Mouse (Mus musculus) liver, embryonic 13.5 days (tissue): ENCODE data around the gene Atf3. TPM values are rescaled to one million over a fixed set of nuclear protein-coding genes. Genes with fewer than 3 reads are reported as not detected.

Experiments used
- ATAC-seq: fragments of 200-750 bp; cut with Nextera tagmentation; 2 replicates; pipeline ENCODE4 v1.8.0; 2017; ENCODE audit warnings: low read depth, mild to moderate bottlenecking, moderate number of reproducible peaks, moderate library complexity
- DNase-seq: peaks from one replicate; pipeline ENCODE4 v3.0.0; 2022
- H3K27ac ChIP-seq: fragments of 300-500 bp; sonication (generic); 2 replicates; pipeline ENCODE4 v1.5.1; 2015; ENCODE audit warnings: moderate library complexity, mild to moderate bottlenecking, inconsistent platforms
- H3K27me3 ChIP-seq: fragments of 300-500 bp; sonication (generic); 2 replicates; pipeline ENCODE4 v1.6.1; 2015; ENCODE audit warnings: mild to moderate bottlenecking, inconsistent platforms
- H3K36me3 ChIP-seq: fragments of 300-500 bp; sonication (generic); 2 replicates; pipeline ENCODE4 v1.6.1; 2015; ENCODE audit warnings: mild to moderate bottlenecking, inconsistent platforms
- H3K4me1 ChIP-seq: fragments of 300-500 bp; sonication (generic); replicated peaks from 2 replicates; pipeline ENCODE4 v1.6.1; 2015; ENCODE audit warnings: inconsistent platforms
- H3K4me2 ChIP-seq: fragments of 300-500 bp; sonication (generic); 2 replicates; pipeline ENCODE4 v1.6.1; 2015; ENCODE audit warnings: inconsistent platforms, mild to moderate bottlenecking, moderate library complexity
- H3K4me3 ChIP-seq: fragments of 300-500 bp; sonication (generic); replicated peaks from 2 replicates; pipeline ENCODE4 v1.5.1; 2015; ENCODE audit warnings: mild to moderate bottlenecking, inconsistent platforms
- H3K9ac ChIP-seq: fragments of 300-500 bp; sonication (generic); 2 replicates; pipeline ENCODE4 v1.6.1; 2015; ENCODE audit warnings: mild to moderate bottlenecking, inconsistent platforms
- H3K9me3 ChIP-seq: fragments of 300-500 bp; sonication (generic); replicated peaks from 2 replicates; pipeline ENCODE4 v1.6.1; 2016; ENCODE audit warnings: inconsistent platforms
- WGBS: fragments of 180-500 bp; shearing (Covaris S2); methylation state at CpG from one replicate; pipeline ENCODE4 v1.1.7; 2015; ENCODE audit not compliant: insufficient replicate concordance; 5-methylcytosine and 5-hydroxymethylcytosine counted together
- polyA plus RNA-seq: library from polyadenylated mRNA; unstranded; fragments of >200 nt; fragmentation: Nextera tagmentation; extraction: Ambion mirVana; gene quantifications from 2 replicates; pipeline ENCODE4 v1.2.1, GENCODE M21; 2015

Gene Atf3
- polyA plus RNA-seq, 1 experiment from 2014 or later = 1.3 TPM

DNA sequence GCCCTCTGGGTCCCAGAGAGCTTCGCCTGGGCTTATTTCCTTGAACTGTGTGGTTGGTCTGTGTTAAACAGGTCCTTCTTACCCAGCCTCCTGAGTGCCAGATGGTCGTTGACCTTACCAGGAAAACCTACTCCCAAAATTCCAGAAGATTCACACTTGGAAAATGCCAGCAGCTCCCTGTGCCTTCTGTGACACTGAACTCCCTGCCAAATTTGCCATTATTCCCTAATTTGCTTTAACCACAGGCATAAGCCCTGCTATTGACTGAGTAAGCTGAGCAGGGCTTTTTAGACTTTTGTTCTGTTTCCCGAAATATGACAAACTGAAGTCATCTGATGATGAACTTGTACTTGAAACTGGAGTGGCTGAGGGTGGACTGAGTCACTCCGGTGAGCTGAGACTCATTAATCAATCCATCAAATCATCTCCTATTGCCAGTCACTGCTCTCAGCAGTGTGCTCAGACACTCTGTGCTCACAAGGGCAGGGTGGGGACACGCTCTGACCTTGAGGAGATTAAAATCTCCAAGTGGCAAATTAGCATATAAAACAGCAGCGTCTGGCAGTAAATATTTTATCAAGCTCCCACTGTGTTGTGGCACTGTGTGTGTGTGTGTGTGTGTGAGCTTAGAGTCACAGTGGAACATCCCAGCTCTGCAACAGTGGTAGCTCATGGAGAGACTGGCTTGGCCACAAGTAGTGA is 28.0 kb downstream of the Atf3 start:
- H3K27me3 ChIP-seq = peaks cover 91% of the 10 kb centered on the region

DNA sequence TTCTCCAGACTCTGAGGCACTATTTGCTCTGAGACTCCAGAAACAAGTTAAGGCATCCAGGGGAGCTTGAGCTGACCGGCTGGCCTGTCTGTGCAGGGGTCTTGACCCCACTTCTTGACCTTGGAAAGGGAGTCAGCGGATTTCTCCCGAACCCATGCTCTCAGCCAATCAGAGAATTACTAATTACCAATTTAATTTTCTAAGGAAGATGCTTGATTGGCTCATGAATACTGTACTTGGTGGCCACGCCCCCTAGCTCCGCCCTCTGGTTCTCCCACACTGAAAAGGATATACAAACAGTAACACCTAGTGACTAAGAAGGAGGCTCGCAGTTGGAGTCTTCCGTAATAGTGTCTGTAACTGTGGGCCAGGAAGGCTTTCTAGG is 31.5 kb downstream of the Atf3 start:
- ATAC-seq = no peak
- no peak overlapping the region for H3K9ac ChIP-seq
- 7% methylated on average over 7 of the region's 7 CpGs for WGBS
- no peak overlapping the region for H3K27ac ChIP-seq
- H3K4me1 ChIP-seq = peaks cover 34% of the 10 kb centered on the region
- no peaks in the 10 kb centered on the region for H3K9me3 ChIP-seq
- H3K36me3 ChIP-seq = no peaks in the 10 kb centered on the region
- H3K4me2 ChIP-seq = peak overlapping the region; percentile 83; the same call in 1 of the 2 replicates
- peaks cover 99% of the 10 kb centered on the region for H3K27me3 ChIP-seq
- H3K4me3 ChIP-seq = no peak overlapping the region
- DNase-seq = no peak

More for the DNA sequence above, 28.0 kb downstream of the Atf3 start:
- Histone ChIP-seq H3K9ac (no peak overlapping the region), H3K9me3 (no peaks in the 10 kb centered on the region), H3K4me3 (no peak overlapping the region), H3K36me3 (no peaks in the 10 kb centered on the region), H3K4me2 (no peak overlapping the region), H3K27ac (no peak overlapping the region), H3K4me1 (peaks cover 12% of the 10 kb centered on the region)
- ATAC-seq (no peak), DNase-seq (no peak)
- WGBS = 28% methylated on average over 6 of the region's 6 CpGs

DNA sequence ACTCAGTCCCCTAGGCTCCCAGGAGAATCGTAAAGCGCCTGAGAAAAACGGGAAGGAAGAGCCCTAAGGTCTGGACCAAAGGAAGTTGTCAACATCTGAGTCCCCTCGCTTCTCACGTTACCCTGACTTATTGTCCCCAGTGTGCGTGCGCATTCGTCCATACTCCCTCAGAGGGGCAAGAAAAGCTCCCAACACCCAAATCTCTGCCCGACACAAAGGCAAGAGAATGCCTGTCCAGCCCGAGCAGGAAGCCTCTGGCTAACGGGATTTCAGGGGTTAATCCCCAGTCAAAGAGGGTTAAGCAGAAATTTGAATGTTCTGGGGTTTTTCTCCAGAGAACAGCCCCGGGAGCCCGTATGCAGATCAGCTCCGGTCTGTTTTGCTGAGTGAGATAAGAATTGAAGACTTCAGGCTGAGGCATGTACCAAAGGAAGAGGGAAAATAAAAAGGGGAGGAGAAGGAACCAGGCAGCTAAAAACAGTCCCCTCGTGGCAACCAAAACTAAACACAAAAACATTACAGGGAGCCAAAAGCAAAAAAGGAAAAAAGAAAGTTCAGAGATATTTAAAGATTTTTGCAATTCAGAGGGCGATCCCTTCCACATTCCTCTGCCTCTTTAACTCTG is 32.0 kb downstream of the Atf3 start:
- peak overlapping the region; percentile 62; the same call in 1 of the 2 replicates for H3K4me3 ChIP-seq
- no peak for DNase-seq

DNA sequence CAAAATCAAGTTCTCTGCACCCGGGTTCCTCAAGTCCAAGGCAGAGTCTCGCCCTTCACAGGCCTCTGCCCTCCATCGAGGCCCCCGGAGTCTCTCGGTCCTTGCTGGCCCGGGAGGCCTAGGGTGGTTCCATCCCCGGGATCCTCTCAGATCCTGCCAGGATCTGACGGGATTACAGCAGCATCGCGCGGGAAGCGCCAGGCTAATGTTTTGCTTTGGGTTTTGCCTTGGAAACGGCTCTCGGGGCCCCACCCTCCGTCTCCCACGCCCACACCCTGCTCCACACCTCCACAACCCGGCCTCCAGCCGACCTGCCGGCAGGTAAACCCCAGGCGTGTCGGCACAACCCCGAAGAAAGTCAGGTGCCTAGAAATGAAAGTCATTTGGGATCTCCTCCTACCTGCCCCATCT is 33.0 kb downstream of the Atf3 start:
- H3K4me2 ChIP-seq = peak overlapping the region; percentile 83
- peaks cover 99% of the 10 kb centered on the region for H3K27me3 ChIP-seq
- peak overlapping the region; percentile 62 for H3K4me3 ChIP-seq
- H3K36me3 ChIP-seq = no peaks in the 10 kb centered on the region
- no peak overlapping the region for H3K27ac ChIP-seq
- no peak for ATAC-seq
- H3K9ac ChIP-seq = no peak overlapping the region
- WGBS = 2% methylated on average over 22 of the region's 22 CpGs
- H3K4me1 ChIP-seq = peaks cover 37% of the 10 kb centered on the region
- no peak for DNase-seq
- no peaks in the 10 kb centered on the region for H3K9me3 ChIP-seq

More for the DNA sequence above, 32.0 kb downstream of the Atf3 start:
- Histone ChIP-seq H3K4me2 (peak overlapping the region; percentile 83), H3K9me3 (no peaks in the 10 kb centered on the region), H3K9ac (no peak overlapping the region), H3K36me3 (no peaks in the 10 kb centered on the region), H3K27ac (no peak overlapping the region), H3K4me1 (peaks cover 34% of the 10 kb centered on the region), H3K27me3 (peaks cover 99% of the 10 kb centered on the region)
- under 1% methylated on average over 16 of the region's 16 CpGs for WGBS
- ATAC-seq = no peak

DNA sequence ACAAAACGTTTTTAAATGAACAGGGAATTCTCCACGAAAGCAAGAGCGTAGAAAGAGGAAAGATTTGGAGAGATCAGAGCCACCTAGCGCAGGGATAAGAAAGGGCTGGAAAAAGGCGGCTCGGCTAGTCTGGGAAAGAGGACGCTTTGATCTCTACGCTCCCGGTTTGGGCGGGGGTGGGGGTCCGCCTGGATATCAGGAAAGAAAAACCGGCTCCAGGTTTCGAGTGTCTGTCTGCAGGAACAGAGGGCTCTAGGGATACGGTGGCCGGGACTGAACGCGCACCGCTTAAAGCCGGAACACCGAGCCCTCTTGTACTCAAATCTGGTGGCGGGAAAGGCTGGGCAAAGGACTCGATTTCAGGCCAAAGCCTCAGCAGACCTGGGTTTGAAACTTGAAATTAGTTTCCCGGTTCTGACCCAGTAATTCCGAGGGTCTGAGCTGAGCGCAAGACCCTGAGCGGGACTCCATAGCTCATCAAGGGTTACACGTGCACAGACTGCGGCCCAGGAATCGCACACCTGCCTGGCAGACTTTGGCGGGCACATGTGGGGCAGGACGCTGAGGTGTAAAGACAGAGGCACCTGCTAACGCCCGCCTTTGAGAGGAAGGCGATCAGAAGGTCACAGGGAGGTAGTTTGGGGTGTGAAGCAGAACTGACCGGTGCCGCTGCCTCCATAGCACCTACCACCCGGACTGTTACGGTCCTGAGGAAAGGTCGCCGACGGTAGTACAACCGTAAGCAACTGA is 33.6 kb downstream of the Atf3 start:
- ATAC-seq = no peak

DNA sequence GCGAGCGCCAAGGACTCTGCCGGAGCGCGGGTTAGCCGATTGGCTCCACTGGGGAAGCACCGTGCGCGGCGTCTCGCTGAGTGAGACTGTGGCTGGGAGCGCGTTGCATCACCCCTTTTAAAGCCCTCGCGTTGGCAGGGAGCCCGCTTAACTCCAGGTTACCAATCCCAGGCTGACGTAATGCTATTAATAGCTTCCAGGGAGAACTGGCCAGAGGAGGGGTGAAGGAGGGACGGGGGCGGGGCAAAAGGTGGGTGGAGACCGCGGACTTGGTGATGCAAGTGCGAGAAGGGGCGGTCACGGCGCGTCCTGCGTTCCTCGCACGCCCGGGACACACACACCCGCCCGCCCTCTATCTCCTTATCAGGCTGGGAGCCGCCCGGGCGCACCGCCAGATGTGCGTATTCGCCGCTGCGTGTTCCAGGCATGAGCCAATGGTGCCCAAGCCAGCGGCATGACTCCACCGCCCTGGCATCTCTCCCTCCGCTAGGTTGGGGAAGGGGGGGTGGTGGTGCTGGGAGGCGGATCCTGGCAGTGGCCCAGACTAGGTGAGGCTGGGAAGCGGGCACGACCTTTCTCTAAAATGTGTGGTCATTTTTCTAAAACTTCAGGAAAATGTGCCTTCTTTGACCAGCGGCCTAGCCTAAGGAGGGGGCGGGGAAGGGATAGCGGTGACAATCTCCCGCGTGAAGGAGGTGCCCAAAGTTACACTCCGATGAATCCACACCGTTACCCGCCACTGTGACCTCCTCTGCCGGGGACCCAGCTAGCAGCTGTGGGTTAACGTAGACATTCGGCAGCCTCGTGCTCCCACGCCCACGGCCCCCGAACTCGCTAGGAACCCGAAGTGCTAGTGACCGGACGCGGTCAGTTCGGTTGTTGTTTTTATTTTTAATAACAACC is 34.4 kb downstream of the Atf3 start:
- Histone ChIP-seq H3K27ac (0 out of 2 replicates have a peak overlapping the region, but pooled peaks have one; percentile 29), H3K27me3 (peaks cover 99% of the 10 kb centered on the region), H3K9ac (peak overlapping the region; percentile 62), H3K4me2 (peak overlapping the region; percentile 83), H3K9me3 (no peaks in the 10 kb centered on the region), H3K4me1 (peaks cover 39% of the 10 kb centered on the region), H3K4me3 (peak overlapping the region; percentile 62), H3K36me3 (no peaks in the 10 kb centered on the region)
- WGBS = under 1% methylated on average over 67 of the region's 67 CpGs
- peak; percentile 80 for ATAC-seq
- DNase-seq = peak; percentile 66

More for the DNA sequence above, 33.6 kb downstream of the Atf3 start:
- Histone ChIP-seq H3K4me3 (peak overlapping the region; percentile 62), H3K4me1 (peaks cover 38% of the 10 kb centered on the region), H3K9me3 (no peaks in the 10 kb centered on the region), H3K4me2 (peak overlapping the region; percentile 83), H3K27me3 (peaks cover 99% of the 10 kb centered on the region), H3K27ac (no peak overlapping the region), H3K36me3 (no peaks in the 10 kb centered on the region), H3K9ac (peak overlapping the region; percentile 6; the same call in 1 of the 2 replicates)
- no peak for DNase-seq
- 2% methylated on average over 42 of the region's 42 CpGs for WGBS

DNA sequence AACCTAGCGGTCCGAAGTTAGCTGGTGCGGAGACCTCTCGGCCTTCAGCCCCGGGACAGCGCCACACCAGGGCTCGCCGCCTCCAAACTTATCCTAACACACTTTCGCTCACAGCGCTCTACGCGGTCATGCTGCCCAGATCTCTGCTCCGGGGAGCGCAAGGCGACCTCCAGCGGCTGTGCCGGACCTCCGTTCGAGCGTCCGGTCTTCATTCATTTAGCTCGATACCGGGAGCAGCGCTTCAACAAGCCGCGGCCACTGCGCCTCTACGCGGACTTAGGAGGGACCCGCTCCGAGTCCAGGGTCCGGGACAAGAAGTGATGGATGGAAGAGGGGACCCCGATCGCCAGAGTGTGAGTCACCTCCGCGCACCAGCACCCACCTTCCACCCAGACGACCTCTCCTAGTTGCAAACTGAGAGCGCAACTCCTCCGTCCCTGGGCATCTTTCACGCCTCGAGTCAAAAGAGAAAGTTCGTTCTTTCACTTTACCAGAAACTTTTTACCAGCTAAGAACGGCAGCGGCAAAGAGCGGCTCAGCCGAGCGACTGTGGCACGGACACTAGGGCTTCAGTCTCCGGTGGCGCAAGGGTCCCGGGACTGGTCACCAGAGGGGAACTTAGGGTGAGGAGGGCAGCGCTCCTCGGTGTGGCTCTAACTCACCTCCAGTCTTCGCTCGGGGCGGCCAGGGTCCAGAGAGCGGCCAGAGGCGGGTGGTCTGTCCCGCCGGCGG is 35.2 kb downstream of the Atf3 start:
- ATAC-seq = peak; percentile 11; the same call in 1 of the 2 replicates
- Histone ChIP-seq H3K4me1 (peaks cover 42% of the 10 kb centered on the region), H3K4me3 (peak overlapping the region; percentile 62), H3K9ac (peak overlapping the region; percentile 62), H3K9me3 (no peaks in the 10 kb centered on the region), H3K36me3 (no peaks in the 10 kb centered on the region), H3K4me2 (peak overlapping the region; percentile 83), H3K27me3 (peaks cover 100% of the 10 kb centered on the region), H3K27ac (peak overlapping the region; percentile 29; the same call in 1 of the 2 replicates)
- DNase-seq = no peak
- WGBS = under 1% methylated on average over 61 of the region's 61 CpGs

DNA sequence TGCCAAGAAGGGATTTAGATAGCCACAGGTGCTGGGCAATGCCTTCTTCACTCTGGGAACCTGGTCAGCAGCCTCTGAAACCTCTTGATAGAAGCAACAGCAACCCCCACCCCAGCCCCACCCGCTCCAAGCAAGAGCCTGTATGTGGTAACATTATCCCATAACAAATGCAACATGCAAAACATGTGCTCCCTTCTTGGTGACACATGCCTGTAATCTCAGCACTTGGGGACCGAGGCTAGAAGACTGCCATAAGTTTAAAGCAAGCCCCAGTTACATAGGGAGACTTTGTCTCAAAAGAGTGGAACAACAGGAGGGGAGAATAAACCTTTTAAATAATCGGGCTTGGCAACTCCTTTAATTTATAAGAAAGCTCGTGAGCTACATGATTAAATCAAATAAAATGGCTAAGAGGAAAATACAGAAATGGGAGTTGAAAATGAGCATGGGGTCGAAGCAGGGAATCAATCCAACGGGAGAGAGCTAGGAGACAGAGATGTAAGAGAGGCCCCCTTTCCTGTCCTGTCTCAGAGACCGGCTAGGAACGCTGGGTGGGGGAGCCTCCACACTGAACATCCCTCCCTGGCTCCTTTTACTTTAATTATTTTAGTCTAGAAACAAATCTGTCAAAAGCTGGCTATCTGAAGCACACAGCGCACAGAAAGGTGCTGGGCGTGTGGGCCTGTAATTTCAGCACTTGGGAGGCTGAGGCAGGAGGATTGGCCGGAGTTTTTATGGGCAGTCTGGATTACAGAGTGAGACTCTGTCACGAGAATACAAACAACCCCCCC is 36.2 kb downstream of the Atf3 start:
- Histone ChIP-seq H3K9me3 (no peaks in the 10 kb centered on the region), H3K27me3 (peaks cover 100% of the 10 kb centered on the region), H3K4me1 (peaks cover 42% of the 10 kb centered on the region), H3K9ac (no peak overlapping the region), H3K4me3 (peak overlapping the region; percentile 62), H3K27ac (no peak overlapping the region), H3K36me3 (no peaks in the 10 kb centered on the region), H3K4me2 (peak overlapping the region; percentile 83)
- ATAC-seq (no peak), DNase-seq (no peak)
- 30% methylated on average over 12 of the region's 12 CpGs for WGBS

DNA sequence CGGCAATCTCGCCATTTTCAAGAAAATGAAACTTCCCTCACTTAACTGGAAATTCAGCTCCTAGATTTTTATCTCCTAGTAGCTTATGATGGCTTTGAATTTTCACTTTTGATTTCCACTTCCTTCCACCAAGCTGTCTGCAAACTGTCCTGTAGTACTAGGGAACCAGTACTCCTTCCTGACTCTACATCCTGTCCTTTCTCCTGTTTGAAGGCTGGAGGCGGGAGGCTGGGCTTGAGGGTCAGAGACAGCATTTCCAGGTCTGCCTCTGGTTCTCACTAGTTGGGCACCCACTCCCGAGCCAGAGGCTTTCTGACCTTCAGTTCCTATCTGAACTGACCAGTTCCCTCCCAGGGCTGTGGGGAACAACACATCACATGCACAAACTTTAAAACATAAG is 37.4 kb downstream of the Atf3 start:
- no peak for ATAC-seq
- Histone ChIP-seq H3K36me3 (no peaks in the 10 kb centered on the region), H3K9ac (no peak overlapping the region), H3K9me3 (no peaks in the 10 kb centered on the region), H3K4me2 (no peak overlapping the region), H3K27me3 (peaks cover 90% of the 10 kb centered on the region), H3K4me3 (no peak overlapping the region), H3K4me1 (peaks cover 35% of the 10 kb centered on the region), H3K27ac (no peak overlapping the region)
- WGBS = 27% methylated on average over 4 of the region's 4 CpGs
- no peak for DNase-seq
